Mouse (Mus musculus) layer of hippocampus, adult 9-10 months (tissue): Measurements from ENCODE around the gene Grid2.

Experiments
- DNase-seq: peaks from one replicate; pipeline ENCODE4 v3.0.0; 2022; ENCODE audit warnings: low spot score

Gene Grid2

DNA sequence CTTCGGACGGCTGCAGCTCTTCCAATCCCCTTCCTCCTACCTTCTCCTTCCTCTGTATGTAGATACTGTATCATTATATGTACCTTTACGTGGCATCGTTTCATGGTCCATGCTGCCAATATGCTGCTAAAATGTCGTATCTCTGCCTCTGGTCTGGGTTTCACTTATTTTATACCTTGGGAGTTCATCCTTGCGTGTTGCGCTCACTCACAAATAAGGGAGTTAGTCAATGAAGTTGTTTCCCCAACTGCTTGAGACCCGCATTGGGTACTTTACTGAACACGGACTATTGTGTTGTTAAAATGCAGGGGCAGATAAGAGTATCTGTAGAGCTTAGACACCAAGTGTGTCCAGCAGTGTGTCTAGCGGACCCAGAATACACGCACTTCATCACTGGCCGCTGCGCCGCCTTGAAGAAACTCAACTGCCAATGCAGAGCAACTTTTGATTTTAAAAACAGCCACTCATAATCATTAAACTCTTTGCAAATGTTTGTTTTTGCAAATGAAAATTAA lies 1474.9 kb downstream of the Grid2 start:
- no peak for DNase-seq

DNA sequence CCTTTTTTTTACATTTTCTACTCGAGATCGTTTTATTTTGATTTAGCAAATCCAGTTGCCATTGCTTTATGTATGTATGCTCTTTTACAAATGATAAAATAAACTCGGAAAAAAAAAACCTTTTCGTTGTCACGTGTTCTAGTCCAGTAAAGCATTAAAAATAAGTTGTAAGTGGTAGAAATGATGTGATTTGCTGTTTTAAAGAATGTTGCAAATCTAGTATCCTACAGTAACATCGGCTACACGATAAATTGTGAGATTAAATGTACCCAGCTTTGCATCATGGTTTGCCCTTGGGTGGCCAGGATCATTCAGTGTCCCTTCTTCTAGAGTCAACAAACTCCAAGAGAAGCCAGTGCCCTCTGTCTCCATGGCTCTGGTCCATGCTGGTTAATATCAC lies 1475.5 kb downstream of the Grid2 start:
- no peak for DNase-seq

- no peak for DNase-seq
These were observed 1476.1 kb downstream of the Grid2 start for GRCm38 (mm10) chr6:64731621-64732320.

GRCm38 (mm10) chr6:64733311-64733710 lies 1477.6 kb downstream of the Grid2 start:
- no peak for DNase-seq

DNA sequence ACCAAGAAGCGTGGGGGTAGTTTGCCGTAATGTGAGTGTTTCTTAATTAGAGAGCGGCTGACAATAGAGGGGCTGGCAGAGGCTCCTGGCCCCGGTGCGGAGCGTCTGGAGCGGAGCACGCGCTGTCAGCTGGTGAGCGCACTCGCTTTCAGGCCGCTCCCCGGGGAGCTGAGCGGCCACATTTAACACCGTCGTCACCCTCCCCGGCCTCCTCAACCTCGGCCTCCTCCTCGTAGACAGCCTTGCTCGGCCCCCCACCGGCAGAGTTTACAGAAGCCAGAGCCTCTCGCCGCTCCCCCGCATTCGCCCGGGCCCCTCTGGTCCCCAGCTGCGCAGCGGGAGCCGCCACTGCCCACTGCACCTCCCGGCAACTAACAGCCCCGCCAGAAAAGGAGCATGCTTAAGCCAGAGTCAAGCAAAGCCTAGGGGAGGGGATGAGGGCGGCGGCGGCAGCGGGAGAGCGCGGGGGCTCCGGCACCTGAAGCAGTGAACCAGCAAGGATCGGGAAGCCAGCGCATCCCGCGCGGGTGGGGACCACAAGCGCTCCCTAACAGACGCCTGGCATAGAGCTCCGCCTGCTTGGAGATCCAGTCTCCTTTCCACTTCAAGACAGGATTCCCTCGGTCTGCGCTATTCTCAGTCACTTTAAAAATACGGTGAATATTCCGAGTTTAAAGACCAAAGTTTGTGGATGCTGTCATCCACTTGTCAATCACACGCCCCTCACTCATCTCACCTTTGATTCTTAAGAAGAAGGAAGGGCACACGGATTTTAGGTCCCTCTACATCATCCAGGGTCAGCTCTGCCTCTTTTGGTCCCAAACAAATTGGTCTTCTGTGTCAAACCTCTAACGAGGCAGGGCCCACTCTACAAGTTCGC lies 1479.0 kb downstream of the Grid2 start:
- DNase-seq, result no peak

DNA sequence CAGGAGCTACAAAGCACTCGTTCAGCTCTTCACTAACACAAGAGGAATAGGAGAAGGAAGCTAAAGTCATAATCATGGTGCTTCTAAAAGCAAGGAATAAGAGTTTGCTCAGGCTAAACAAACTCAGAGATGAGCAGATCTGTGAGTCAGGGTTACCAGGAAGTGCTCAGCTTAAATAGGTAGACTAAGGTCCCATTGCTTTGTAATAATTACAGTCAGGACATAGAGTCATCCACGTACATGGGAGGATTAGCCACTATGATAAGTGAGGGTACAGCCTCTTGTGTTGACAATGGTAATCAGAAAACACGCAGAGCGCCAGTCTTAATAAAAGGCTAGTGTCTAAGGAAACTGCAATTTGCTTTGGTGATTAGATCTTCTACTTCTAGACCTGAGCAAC lies 1480.6 kb downstream of the Grid2 start:
- no peak for DNase-seq

DNA sequence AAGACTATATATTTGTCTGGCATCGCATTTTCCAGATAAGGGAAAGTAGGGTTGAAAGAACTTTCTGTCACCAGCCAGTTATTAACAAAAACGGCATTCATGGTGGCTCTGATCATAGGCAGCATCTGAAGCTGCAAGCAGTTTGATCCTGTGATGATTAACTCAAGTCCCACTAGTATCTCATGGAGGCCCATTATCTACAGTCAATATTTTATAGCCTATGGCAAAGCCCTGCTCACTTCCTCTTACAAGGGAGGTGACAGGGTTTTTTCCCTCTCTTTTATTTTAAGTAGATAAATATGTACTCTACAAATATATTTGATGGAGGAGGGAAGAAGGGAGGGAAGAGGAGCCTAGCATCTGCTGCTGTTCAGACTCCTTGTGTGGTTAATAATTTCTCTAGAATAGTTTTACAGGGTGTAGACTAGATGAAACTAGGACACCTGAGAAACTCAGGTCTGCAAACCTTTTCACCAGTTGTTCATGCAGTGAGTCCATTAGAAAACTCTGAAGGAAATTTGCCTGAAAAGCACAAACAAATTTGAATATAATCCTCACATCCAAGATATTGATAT lies 1487.3 kb downstream of the Grid2 start:
- no peak for DNase-seq
